Mouse (Mus musculus) spleen, adult 12 weeks (tissue): ENCODE data around the gene Bbs1.
A peak's percentile ranks its signal among the peaks of the same experiment; 100 is the strongest.
"Not testable (repeated sequence)": the region's sequence is repeated elsewhere in the genome, so short reads cannot be mapped to it uniquely, and the experiment has no call there.

Experiments used
- DNase-seq: peaks from one replicate; pipeline ENCODE4 v3.0.0; 2022; ENCODE audit warnings: low spot score

Gene Bbs1

GRCm38 (mm10) chr19:4905979-4906794, at the start of gene Bbs1:
Gene Bbs1 (minus strand): TSS chr19:4906628.
- DNase-seq = peak; percentile 71

GRCm38 (mm10) chr19:4948641-4949040, 42.2 kb upstream of the Bbs1 start:
- not testable (repeated sequence) for DNase-seq

GRCm38 (mm10) chr19:4945540-4945939, 39.1 kb upstream of the Bbs1 start:
- DNase-seq = no peak

- DNase-seq = no peak
Observed at GRCm38 (mm10) chr19:4943253-4943588, 36.8 kb upstream of the Bbs1 start.

GRCm38 (mm10) chr19:4942551-4943252, 36.3 kb upstream of the Bbs1 start, which contains the start of gene Peli3:
Gene Peli3 (minus strand): TSS chr19:4943127.
- peak; percentile 52 for DNase-seq

GRCm38 (mm10) chr19:4937444-4938310, 31.2 kb upstream of the Bbs1 start:
- DNase-seq = no peak

GRCm38 (mm10) chr19:4936896-4937295, 30.5 kb upstream of the Bbs1 start:
- DNase-seq = no peak

- DNase-seq = no peak
Observed at GRCm38 (mm10) chr19:4928781-4929180, 22.4 kb upstream of the Bbs1 start.

GRCm38 (mm10) chr19:4927904-4928531, 21.6 kb upstream of the Bbs1 start, which contains the start of gene Dpp3:
Gene Dpp3 (minus strand): TSS chr19:4928287.
- peak; percentile 95 for DNase-seq

- no peak for DNase-seq
Observed at GRCm38 (mm10) chr19:4925121-4925860, 18.9 kb upstream of the Bbs1 start.

GRCm38 (mm10) chr19:4919652-4920051, 13.2 kb upstream of the Bbs1 start:
- no peak for DNase-seq

GRCm38 (mm10) chr19:4916827-4917226, 10.4 kb upstream of the Bbs1 start:
- DNase-seq = no peak

GRCm38 (mm10) chr19:4915924-4916603, 9.6 kb upstream of the Bbs1 start:
- DNase-seq = no peak

GRCm38 (mm10) chr19:4909376-4909775, 2.9 kb upstream of the Bbs1 start:
- no peak for DNase-seq

GRCm38 (mm10) chr19:4908107-4908506, 1.7 kb upstream of the Bbs1 start:
- DNase-seq = peak; percentile 25

- DNase-seq = no peak
Observed at GRCm38 (mm10) chr19:4899888-4900287, 6.5 kb downstream of the Bbs1 start.

- DNase-seq = no peak
Observed at GRCm38 (mm10) chr19:4898972-4899371, 7.5 kb downstream of the Bbs1 start.

GRCm38 (mm10) chr19:4896780-4897520, 9.5 kb downstream of the Bbs1 start:
- no peak for DNase-seq

- no peak for DNase-seq
Observed at GRCm38 (mm10) chr19:4891798-4892197, 14.6 kb downstream of the Bbs1 start.

- DNase-seq = no peak
Observed at GRCm38 (mm10) chr19:4889791-4890190, 16.6 kb downstream of the Bbs1 start.
